Mouse (Mus musculus) MEL (cell line): ENCODE data around the gene Il4ra. TPM values are rescaled to one million over a fixed set of nuclear protein-coding genes. Genes with fewer than 3 reads are reported as not detected.

ENCODE experiments used
- DNase-seq: peaks from one replicate; pipeline ENCODE4 v3.0.0; 2011; ENCODE audit warnings: low read depth, low spot score
- H3K27ac ChIP-seq: 2 replicates; pipeline ENCODE4 v1.5.1; 2012; ENCODE audit warnings: low read depth, mild to moderate bottlenecking, control low read depth, low read length, moderate library complexity; ENCODE audit not compliant: control insufficient read depth
- H3K27me3 ChIP-seq, 2 experiments: fragments of 150-350 bp in 1 of 2; sonication (generic) in 1 of 2; 2 replicates each; pipeline ENCODE4 v1.6.1; 2012; ENCODE audit warnings: low read length in 2 of 2, mild to moderate bottlenecking in 2 of 2, improper control_type of control experiment in 1 of 2, moderate library complexity in 1 of 2; ENCODE audit not compliant: insufficient read depth in 2 of 2, control insufficient read depth in 1 of 2
- H3K36me3 ChIP-seq, 2 experiments: 2 replicates each; pipeline ENCODE4 v1.6.1; 2012 to 2014; ENCODE audit warnings: low read length in 2 of 2, improper control_type of control experiment in 1 of 2, inconsistent platforms in 1 of 2, mild to moderate bottlenecking in 1 of 2; ENCODE audit not compliant: insufficient read depth in 2 of 2, control insufficient read depth in 1 of 2
- H3K4me1 ChIP-seq, 2 experiments: fragments of 150-350 bp in 1 of 2; sonication (generic) in 1 of 2; 2 replicates each; pipeline ENCODE4 v1.6.1; 2012; ENCODE audit warnings: low read length in 2 of 2, improper control_type of control experiment in 1 of 2, mild to moderate bottlenecking in 1 of 2; ENCODE audit not compliant: insufficient read depth in 2 of 2, control insufficient read depth in 1 of 2
- H3K4me3 ChIP-seq, 2 experiments: fragments of 150-350 bp in 1 of 2; sonication (generic) in 1 of 2; 2 replicates each; pipeline ENCODE4 v1.5.1; 2012; ENCODE audit warnings: low read depth in 2 of 2, low read length in 2 of 2, mild to moderate bottlenecking in 2 of 2, moderate library complexity in 2 of 2, control low read depth in 1 of 2, improper control_type of control experiment in 1 of 2; ENCODE audit not compliant: control insufficient read depth in 1 of 2, insufficient read depth in 1 of 2
- H3K79me2 ChIP-seq: 2 replicates; pipeline ENCODE4 v1.6.1; 2012; ENCODE audit warnings: mild to moderate bottlenecking, low read length, moderate library complexity; ENCODE audit not compliant: control insufficient read depth, poor library complexity, insufficient read depth
- H3K9ac ChIP-seq: 2 replicates; pipeline ENCODE4 v1.6.1; 2012; ENCODE audit warnings: low read depth, mild to moderate bottlenecking, control low read depth, low read length, moderate library complexity; ENCODE audit not compliant: control insufficient read depth, poor library complexity, severe bottlenecking
- H3K9me3 ChIP-seq: fragments of 150-350 bp; sonication (generic); replicated peaks from 2 replicates; pipeline ENCODE4 v1.6.1; 2012; ENCODE audit warnings: mild to moderate bottlenecking, low read length, improper control_type of control experiment, moderate library complexity; ENCODE audit not compliant: insufficient read depth
- BHLHE40 ChIP-seq: IDR thresholded peaks from 2 replicates; pipeline ENCODE4 v1.6.1; 2012; ENCODE audit warnings: low read depth, mild to moderate bottlenecking, inconsistent platforms, low read length, improper control_type of control experiment, borderline replicate concordance
- CHD1 ChIP-seq: IDR thresholded peaks from 2 replicates; pipeline ENCODE4 v1.6.1; 2012; ENCODE audit warnings: low read depth, mild to moderate bottlenecking, inconsistent platforms, low read length, improper control_type of control experiment
- ELF1 ChIP-seq: IDR thresholded peaks from 2 replicates; pipeline ENCODE4 v1.6.1; 2014; ENCODE audit warnings: low read depth, mild to moderate bottlenecking, inconsistent platforms, low read length, improper control_type of control experiment, moderate library complexity
- EP300 ChIP-seq, 2 experiments: IDR thresholded peaks; 2 replicates each; pipeline ENCODE4 v1.6.1; 2011; ENCODE audit warnings: improper control_type of control experiment in 2 of 2, low read length in 2 of 2, low read depth in 1 of 2, mild to moderate bottlenecking in 1 of 2
- ETS1 ChIP-seq: IDR thresholded peaks from 2 replicates; pipeline ENCODE4 v1.6.1; 2012; ENCODE audit warnings: low read depth, mild to moderate bottlenecking, inconsistent platforms, low read length, improper control_type of control experiment, moderate library complexity
- GABPA ChIP-seq: IDR thresholded peaks from 2 replicates; pipeline ENCODE4 v1.6.1; 2012; ENCODE audit warnings: low read depth, mild to moderate bottlenecking, inconsistent platforms, low read length, improper control_type of control experiment, moderate library complexity
- GATA1 ChIP-seq: IDR thresholded peaks from 2 replicates; pipeline ENCODE4 v1.6.1; 2011; ENCODE audit warnings: low read depth, low read length, improper control_type of control experiment
- JUND ChIP-seq: IDR thresholded peaks from 2 replicates; pipeline ENCODE4 v1.6.1; 2011; ENCODE audit warnings: low read depth, mild to moderate bottlenecking, improper control_type of control experiment, low read length
- KAT2A ChIP-seq: conservative IDR thresholded peaks from 2 replicates; pipeline ENCODE4 v1.6.1; 2012; ENCODE audit warnings: low read depth, low read length, improper control_type of control experiment, inconsistent platforms
- MAX ChIP-seq: IDR thresholded peaks from 2 replicates; pipeline ENCODE4 v1.6.1; 2011; ENCODE audit warnings: low read length, improper control_type of control experiment
- MAZ ChIP-seq: IDR thresholded peaks from 2 replicates; pipeline ENCODE4 v1.6.1; 2012; ENCODE audit warnings: low read depth, mild to moderate bottlenecking, inconsistent platforms, low read length, improper control_type of control experiment
- MEF2A ChIP-seq: IDR thresholded peaks from 2 replicates; pipeline ENCODE4 v1.6.1; 2014; ENCODE audit warnings: low read depth, mild to moderate bottlenecking, inconsistent platforms, low read length, improper control_type of control experiment; ENCODE audit not compliant: poor library complexity, insufficient replicate concordance, severe bottlenecking; ENCODE audit errors: extremely low read depth
- MYB ChIP-seq: IDR thresholded peaks from 2 replicates; pipeline ENCODE4 v1.6.1; 2011; ENCODE audit warnings: mild to moderate bottlenecking, low read depth, low read length, improper control_type of control experiment
- MYC ChIP-seq: IDR thresholded peaks from 2 replicates; pipeline ENCODE4 v1.6.1; 2011; ENCODE audit warnings: low read depth, mild to moderate bottlenecking, low read length, improper control_type of control experiment, moderate library complexity
- NRF1 ChIP-seq: IDR thresholded peaks from 2 replicates; pipeline ENCODE4 v1.6.1; 2014; ENCODE audit warnings: low read depth, mild to moderate bottlenecking, inconsistent platforms, low read length, improper control_type of control experiment, moderate library complexity; ENCODE audit not compliant: poor library complexity, insufficient read depth, severe bottlenecking
- POLR2A ChIP-seq, 2 experiments: IDR thresholded peaks; 2 replicates each; pipeline ENCODE4 v1.6.1; 2011 to 2012; ENCODE audit warnings: low read length in 2 of 2, mild to moderate bottlenecking in 2 of 2, control low read depth in 1 of 2, improper control_type of control experiment in 1 of 2, low read depth in 1 of 2, moderate library complexity in 1 of 2; ENCODE audit not compliant: control insufficient read depth in 1 of 2, insufficient read depth in 1 of 2, poor library complexity in 1 of 2
- POLR2AphosphoS5 ChIP-seq: IDR thresholded peaks from 2 replicates; pipeline ENCODE4 v1.6.1; 2012; ENCODE audit warnings: low read depth, borderline replicate concordance, mild to moderate bottlenecking, inconsistent platforms, low read length, moderate library complexity, mixed read lengths
- ZC3H11A ChIP-seq: IDR thresholded peaks from 2 replicates; pipeline ENCODE4 v1.6.1; 2012; ENCODE audit warnings: low read depth, mild to moderate bottlenecking, inconsistent platforms, low read length, improper control_type of control experiment
- ZKSCAN1 ChIP-seq: IDR thresholded peaks from 2 replicates; pipeline ENCODE4 v1.6.1; 2012; ENCODE audit warnings: low read depth, mild to moderate bottlenecking, inconsistent platforms, low read length, improper control_type of control experiment, moderate library complexity
- ZNF384 ChIP-seq: IDR thresholded peaks from 2 replicates; pipeline ENCODE4 v1.6.1; 2012; ENCODE audit warnings: low read depth, mild to moderate bottlenecking, inconsistent platforms, low read length, improper control_type of control experiment
- polyA plus RNA-seq, 2 experiments: library from polyadenylated mRNA; stranded (reverse) in 1 of 2; unstranded in 1 of 2; fragments of >175 nt in 1 of 2; fragments of >200 nt in 1 of 2; gene quantifications; 2 replicates each; pipeline versions ENCODE4 v1.2.1 to v1.2.4; 2012; ENCODE audit warnings: low replicate concordance in 2 of 2, low read depth in 1 of 2; ENCODE audit not compliant: insufficient read length in 2 of 2, insufficient read depth in 1 of 2, missing spikeins in 1 of 2
- total RNA-seq: library from RNA; depleted of rRNA; stranded (reverse); fragments of 300-350 nt; gene quantifications from 2 replicates; pipeline ENCODE4 v1.2.3, GENCODE M21; 2012

Gene Il4ra
- total and polyA plus RNA-seq, 3 experiments = 3.6 to 5.0 TPM; not detected in 1

DNA sequence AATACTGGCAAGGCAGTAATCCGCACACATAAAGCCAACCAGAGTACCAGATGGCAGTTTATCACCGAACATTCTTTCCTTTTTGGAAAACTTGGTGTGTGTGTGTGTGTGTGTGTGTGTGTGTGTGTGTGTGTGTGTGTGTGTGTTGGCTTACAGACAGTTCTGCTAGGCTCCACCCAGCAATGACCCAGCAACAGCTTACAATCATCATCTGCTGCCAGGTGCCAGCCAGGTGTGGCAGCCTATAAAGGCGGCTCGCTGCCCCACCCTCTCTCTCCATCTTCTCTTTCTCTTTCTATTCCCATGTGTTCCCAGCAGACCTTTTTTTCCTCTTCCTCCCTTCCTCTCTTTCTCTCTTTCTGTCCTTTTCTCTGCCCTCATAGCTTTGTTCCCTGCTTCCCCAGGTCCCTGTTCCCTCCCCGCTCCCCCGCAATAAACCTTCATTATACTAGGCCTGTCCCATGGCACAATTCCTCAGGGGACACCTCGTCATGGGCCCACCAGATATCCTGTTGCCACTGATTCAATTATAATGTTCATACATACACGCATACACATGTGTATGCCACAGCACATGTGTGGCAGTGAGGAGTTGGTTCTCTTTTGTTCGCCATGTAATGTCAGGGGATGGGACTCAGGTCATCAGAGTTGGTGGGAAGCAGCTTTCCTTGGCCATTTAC lies 23.9 kb upstream of the Il4ra start:
- Histone ChIP-seq H3K9ac (no peak overlapping the region), H3K27ac (no peak overlapping the region), H3K9me3 (no peaks in the 10 kb centered on the region), H3K36me3 (peaks cover 0 to 6% of the 10 kb centered on the region in 2 experiments; a peak in 2 of 4 replicates), H3K4me1 (peaks cover 0 to 7% of the 10 kb centered on the region in 2 experiments; a peak in 2 of 4 replicates), H3K79me2 (no peaks in the 10 kb centered on the region), H3K4me3 (no peak overlapping the region), H3K27me3 (no peaks in the 10 kb centered on the region)
- no peak for TF ChIP-seq GABPA
- TF ChIP-seq ZNF384 = no peak
- DNase-seq = no peak

DNA sequence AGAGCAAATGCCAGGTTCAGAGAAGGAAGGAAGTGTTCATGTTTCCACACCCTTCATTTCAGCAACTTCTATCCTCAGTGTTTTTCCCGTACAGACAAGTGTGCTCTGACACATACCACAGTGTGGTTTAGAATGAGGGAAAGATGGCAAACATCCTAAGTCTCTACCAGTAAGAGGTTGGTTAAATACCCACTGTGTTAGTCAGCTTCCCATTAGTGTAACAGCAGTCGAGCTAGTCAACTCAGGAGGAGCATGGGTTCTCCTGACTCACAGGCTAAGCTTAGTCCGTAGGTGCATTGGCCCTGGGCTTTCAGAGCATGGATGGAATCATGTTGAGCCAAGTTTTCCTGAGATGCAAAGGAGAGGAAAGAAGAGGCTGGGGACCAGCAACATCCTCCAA lies 12.6 kb upstream of the Il4ra start:
- H3K27me3 ChIP-seq = peaks cover 0 to 2% of the 10 kb centered on the region in 2 experiments; a peak in 1 of 4 replicates

DNA sequence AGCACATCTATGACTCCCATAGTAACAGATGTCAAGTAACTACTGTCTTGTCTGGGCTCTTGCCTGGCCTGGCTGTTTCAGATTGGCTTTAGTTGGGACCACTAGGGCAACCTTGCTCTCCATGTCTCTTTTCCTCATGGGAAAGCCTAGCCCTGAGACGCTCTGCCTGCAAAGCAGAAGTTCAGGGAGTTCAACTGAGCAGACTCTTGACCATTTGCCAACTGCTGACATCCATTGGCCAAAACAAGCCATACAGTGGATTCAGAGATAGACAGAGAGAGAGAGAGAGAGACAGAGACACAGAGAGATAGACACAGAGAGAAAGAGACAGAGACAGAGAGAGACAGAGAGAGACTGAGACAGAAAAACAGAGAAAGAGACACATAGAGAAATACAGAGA lies 10.9 kb upstream of the Il4ra start:
- Histone ChIP-seq H3K27me3 (peaks cover 0 to 2% of the 10 kb centered on the region in 2 experiments; a peak in 1 of 4 replicates), H3K36me3 (no peaks in the 10 kb centered on the region), H3K9me3 (no peaks in the 10 kb centered on the region), H3K79me2 (no peaks in the 10 kb centered on the region), H3K9ac (no peak overlapping the region), H3K27ac (no peak overlapping the region), H3K4me3 (no peak overlapping the region), H3K4me1 (peaks cover 0 to 3% of the 10 kb centered on the region in 2 experiments; a peak in 1 of 4 replicates)
- DNase-seq = no peak
- TF ChIP-seq ZC3H11A = no peak
- no peak for TF ChIP-seq MAZ
- TF ChIP-seq GATA1 = no peak
- no peak for TF ChIP-seq BHLHE40
- no peak for TF ChIP-seq MEF2A
- TF ChIP-seq MYB = no peak
- TF ChIP-seq JUND = no peak
- no peak for TF ChIP-seq EP300 (IDR thresholded peaks at IDR 0.05; ENCODE audit: low read depth in 1 of 2, low read length in 2 of 2)
- TF ChIP-seq GABPA = no peak
- no peak for TF ChIP-seq MYC
- no peak for TF ChIP-seq CHD1
- TF ChIP-seq MAX = no peak
- no peak for TF ChIP-seq NRF1
- no peak for TF ChIP-seq POLR2A (IDR thresholded peaks at IDR 0.05; ENCODE audit: control insufficient read depth in 1 of 2, insufficient read depth in 1 of 2, low read depth in 1 of 2, low read length in 2 of 2, poor library complexity in 1 of 2)
- TF ChIP-seq ETS1 = no peak
- no peak for TF ChIP-seq ZKSCAN1
- TF ChIP-seq, all 39 proteins: peak for 0

More for the DNA sequence above, 12.6 kb upstream of the Il4ra start:
- no peak for TF ChIP-seq POLR2AphosphoS5
- no peak for TF ChIP-seq ELF1
- no peak for TF ChIP-seq MAX
- TF ChIP-seq BHLHE40 = no peak
- TF ChIP-seq KAT2A = no peak
- Histone ChIP-seq H3K9me3 (no peaks in the 10 kb centered on the region), H3K4me1 (peaks cover 0 to 3% of the 10 kb centered on the region in 2 experiments; a peak in 1 of 4 replicates), H3K4me3 (no peak overlapping the region), H3K27ac (no peak overlapping the region), H3K9ac (no peak overlapping the region), H3K79me2 (no peaks in the 10 kb centered on the region), H3K36me3 (no peaks in the 10 kb centered on the region)
- DNase-seq = no peak
